Mouse (Mus musculus) frontal cortex, postnatal 14 days (tissue): ENCODE data around the gene Dpp9.

ENCODE experiments used
- DNase-seq, 2 experiments: peaks; one replicate each; pipeline ENCODE4 v3.0.0; 2022; ENCODE audit warnings: low spot score in 2 of 2

Dpp9 gene

GRCm38 (mm10) chr17:56183658-56184103 is 35.0 kb downstream of the Dpp9 start, which contains the start of gene Mydgf:
Gene Mydgf, minus strand, starts transcription at chr17:56183920.
- peak; percentile 88 to 95 for DNase-seq

GRCm38 (mm10) chr17:56182975-56183657 is 35.6 kb downstream of the Dpp9 start:
- no peak for DNase-seq

GRCm38 (mm10) chr17:56175416-56175815 is 43.3 kb downstream of the Dpp9 start:
- DNase-seq, result no peak

DNA sequence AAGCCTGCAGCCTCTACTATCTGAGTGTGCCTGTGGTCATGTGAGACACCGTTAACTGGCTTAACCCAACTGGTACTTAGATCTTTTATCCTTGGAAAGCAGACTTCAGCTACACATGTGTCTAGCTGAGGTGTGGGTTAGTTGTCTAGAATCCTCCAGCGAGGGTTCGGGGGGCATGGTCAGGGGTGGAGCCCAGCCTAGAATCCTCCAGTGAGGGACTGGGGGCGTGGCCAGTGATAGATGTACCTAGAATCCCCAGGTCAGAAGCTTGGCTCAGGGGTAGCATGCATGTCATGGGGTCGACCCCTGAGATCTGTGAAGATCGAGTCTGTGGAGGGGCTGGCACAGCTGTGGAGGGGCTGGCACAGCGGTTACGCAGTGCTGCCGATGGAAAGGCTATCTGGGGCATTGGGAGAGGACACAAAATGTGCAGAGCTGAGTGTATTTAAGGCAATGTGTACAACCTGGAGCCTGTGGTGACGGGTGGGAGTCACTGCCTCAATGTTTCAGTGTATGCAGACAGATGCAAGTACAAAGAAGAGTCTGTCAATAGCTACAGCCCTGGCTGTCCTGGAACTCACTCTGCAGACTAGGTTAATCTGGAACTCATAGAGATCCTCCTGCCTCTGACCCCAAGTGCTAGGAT is 45.2 kb downstream of the Dpp9 start:
- DNase-seq, result no peak

GRCm38 (mm10) chr17:56171881-56172280 is 46.8 kb downstream of the Dpp9 start:
- no peak for DNase-seq

- DNase-seq, result no peak
These were observed 47.2 kb downstream of the Dpp9 start for GRCm38 (mm10) chr17:56171456-56171855.

DNA sequence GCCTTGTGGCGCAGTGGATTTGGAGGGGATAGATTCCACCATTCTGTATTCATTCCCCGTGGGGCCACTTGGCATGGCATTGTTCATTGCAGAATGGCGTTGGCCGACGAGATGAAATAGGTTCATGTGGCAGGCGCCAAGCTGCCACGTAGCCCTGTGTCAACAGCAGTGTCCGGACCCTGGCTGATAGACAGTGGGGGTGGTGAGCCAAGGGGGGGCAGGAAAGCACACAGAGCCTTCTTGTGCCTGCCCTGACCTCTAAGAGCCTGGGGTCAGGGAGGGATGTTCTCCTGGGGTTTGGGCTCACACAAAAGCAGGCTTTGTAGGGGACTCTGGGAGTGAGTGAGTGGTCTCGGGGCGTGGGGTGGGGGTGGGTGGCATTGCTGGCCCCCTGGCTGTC is 48.1 kb downstream of the Dpp9 start:
- no peak for DNase-seq

GRCm38 (mm10) chr17:56169830-56170229 is 48.9 kb downstream of the Dpp9 start:
- DNase-seq, result no peak

GRCm38 (mm10) chr17:56165671-56166070 is 53.0 kb downstream of the Dpp9 start:
- no peak for DNase-seq

- DNase-seq, result no peak
These were observed 54.2 kb downstream of the Dpp9 start for GRCm38 (mm10) chr17:56164510-56164909.

DNA sequence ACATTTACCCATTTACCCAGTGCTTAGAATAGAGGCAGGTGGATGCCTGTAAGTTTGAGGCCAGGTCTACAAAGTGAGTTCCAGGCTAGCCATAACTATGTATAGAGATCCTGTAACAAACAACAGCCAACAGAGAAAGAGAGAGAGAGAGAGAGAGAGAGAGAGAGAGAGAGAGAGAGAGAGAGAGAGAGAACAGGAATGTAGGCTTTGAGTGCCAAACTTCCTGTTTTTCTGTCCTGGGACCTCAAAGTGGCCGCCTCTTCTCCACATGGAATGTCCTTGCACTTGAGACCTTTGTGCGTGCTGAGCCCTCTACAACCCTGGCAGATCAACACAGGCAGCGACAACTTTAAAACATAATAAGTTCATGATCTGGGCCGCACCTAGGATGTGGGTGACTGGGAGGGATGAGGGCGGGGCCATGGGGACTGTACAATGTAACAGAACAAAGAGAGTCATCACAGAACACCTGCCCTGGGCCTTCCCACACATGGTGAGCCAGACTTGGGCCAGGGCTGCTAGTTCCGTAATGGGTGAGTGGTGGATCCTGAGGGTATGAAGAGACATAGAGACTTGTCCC is 55.1 kb downstream of the Dpp9 start:
- no peak for DNase-seq

DNA sequence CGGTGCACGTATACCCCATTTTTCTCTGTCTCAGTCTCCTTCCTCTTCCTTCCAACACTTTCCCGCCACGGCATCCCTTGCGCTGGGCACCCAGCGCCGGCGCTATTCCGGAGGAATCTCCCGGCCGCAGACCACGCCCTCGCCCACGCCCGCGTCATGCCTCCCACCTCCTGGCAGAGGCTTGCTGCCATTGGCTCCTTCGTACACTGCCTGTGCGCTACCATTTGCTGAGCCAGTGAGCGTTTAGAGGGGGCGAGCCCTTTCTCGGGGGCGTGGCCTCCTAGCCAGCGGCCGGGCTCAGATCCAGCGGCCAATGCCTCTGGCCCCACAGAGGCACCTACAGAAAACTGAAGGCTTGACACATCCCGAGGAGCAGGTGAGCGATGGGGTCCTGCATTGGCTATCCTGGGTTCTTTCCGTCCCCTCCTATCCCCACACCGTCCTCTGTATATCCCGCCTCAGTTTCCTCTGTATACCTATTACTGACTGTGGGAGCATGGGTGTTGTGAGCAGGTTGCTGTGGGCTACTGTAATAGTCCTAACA is 56.4 kb downstream of the Dpp9 start, which contains the start of gene Tnfaip8l1:
Gene Tnfaip8l1 (plus strand): TSS at position 247 of the 544 bp plus-strand sequence.
- DNase-seq, result peak; percentile 91 to 93

DNA sequence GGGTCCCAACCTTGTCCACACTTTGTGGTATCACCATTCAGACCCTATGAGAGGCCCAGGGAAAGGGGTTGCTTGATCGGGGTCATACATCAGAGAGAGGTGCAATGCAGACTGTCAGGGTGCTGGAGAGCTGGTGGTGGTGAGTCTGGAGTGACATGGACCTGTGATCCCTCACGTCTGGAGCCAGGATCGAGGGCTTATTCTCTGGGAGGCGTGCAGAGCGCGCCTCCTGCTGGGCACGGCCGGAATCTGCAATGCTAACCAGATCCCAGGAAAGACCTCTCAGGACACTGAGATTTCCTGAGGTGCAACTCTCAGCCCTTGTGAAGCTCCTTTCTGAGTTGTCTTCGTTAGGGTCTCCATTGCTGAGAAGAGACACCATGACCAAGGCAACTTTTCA is 59.0 kb downstream of the Dpp9 start:
- peak in 1 of 2 experiments; percentile 53 for DNase-seq

DNA sequence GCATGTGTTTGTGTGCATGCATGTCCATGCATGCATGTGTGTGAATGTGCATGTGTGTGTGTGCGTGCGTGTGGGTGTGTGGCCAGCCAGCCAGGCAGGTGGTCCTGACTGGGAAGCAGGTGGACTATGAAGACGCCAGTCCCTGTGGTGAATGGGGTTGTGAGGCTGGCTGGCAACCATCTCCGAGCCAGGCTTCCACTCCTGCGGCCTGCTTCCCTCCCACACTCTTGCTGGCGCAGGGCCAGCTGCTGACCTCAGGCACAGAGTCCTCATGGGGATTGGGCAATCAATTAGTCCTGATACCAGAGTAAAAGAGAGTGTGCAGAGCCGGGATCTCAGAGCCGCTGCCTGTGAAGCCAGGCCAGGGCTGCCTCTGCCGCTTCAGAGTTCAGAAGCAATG is 65.1 kb downstream of the Dpp9 start:
- DNase-seq, result no peak

- DNase-seq, result no peak
These were observed 68.8 kb downstream of the Dpp9 start for GRCm38 (mm10) chr17:56149897-56150296.

DNA sequence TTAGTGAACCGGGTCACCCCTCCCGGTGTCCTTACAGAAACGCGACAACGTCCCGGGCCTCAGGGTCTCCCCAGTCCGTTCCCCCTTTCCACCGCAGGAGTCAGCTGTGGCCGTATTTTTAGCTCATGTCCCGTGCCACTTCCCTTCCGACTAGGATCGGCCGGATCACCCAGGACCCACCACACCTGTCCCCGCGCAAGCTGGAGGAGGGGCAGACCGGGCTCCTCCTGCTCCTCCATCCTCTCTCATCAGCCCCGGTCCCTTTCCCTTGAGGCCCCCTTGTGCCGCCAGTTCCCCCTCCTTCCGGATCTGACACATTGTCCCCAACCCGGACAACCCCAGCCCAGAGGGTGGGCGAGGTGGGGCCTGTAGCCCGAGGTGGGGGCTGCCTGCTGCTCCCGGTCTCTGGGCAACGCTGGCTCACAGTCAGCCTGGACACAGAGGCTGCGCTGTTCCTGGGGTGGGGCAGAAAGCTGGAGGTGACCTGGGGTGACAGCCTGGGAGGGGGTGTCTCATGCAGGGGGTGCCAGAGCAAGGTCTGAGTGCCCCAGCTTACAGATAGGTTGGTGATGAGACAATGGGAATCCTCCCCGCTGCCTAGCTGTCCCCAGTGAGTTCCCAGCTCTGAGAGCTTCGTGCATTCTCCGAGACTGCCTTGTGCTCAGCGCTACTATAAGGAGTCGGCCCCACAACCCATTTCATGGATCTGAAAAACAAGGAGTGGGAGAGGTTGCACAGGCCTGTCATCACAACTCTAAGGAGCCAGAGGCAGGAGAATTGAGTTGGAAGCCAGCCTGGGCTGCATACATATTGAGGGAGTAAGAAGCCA is 69.7 kb downstream of the Dpp9 start:
- no peak for DNase-seq

DNA sequence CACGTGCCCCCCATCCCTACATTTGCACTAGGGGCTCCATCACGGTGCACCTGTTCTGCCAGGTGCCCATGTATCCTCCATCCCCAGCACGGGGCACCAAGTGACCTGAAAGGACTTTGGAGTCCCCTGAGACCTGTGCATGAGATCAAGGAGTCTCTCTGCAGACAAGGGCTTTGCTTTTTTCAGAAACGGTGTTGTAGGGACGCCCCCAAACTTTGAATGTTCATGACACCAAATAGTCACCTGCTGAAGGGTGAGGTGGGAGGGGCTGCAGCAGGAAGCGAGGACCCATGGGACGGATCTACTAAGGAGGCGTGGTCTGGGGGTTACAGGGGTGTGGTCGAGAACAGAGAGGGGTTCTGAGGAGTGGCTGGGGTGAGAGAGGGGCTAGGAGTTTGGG is 70.4 kb downstream of the Dpp9 start:
- DNase-seq, result no peak

DNA sequence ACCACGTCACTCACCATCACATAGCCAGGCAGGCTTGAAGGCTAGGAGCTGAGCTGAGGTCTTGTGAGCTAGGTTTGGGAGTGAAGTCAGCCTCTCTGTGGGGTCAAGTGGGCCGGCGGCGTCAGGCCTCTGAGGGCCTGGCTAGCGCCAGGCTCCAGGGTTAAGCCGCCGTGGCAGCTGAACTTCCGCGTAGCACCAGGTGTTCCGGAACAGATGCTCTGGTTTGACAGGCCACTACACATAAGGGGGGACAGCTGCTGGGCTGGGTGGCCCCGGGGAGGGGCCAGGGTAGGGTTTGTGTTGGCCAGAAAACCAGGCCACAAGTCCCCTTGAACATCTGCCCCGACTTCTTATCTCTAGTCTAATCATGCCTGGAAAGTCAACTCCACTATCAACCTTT is 71.3 kb downstream of the Dpp9 start:
- no peak for DNase-seq

GRCm38 (mm10) chr17:56146131-56146530 is 72.6 kb downstream of the Dpp9 start:
- DNase-seq, result no peak

- no peak for DNase-seq
These were observed 74.2 kb downstream of the Dpp9 start for GRCm38 (mm10) chr17:56144546-56144945.

- DNase-seq, result peak in 1 of 2 experiments; percentile 27
These were observed 76.8 kb downstream of the Dpp9 start for GRCm38 (mm10) chr17:56141702-56142605.
